Mouse (Mus musculus) neural tube, embryonic 12.5 days (tissue): Measurements from ENCODE around the gene Csf2rb2. TPM values are rescaled to one million over a fixed set of nuclear protein-coding genes. Genes with fewer than 3 reads are reported as not detected.
"Not testable (repeated sequence)": the region's sequence is repeated elsewhere in the genome, so short reads cannot be mapped to it uniquely, and the experiment has no call there.

Source experiments
- ATAC-seq: fragments of 200-750 bp; cut with Nextera tagmentation; 2 replicates; pipeline ENCODE4 v1.8.0; 2017; ENCODE audit warnings: low read depth, mild to moderate bottlenecking, moderate TSS enrichment, moderate library complexity; ENCODE audit not compliant: low FRiP score
- H3K27ac ChIP-seq: fragments of 300-500 bp; sonication (generic); 2 replicates; pipeline ENCODE4 v1.5.1; 2016
- H3K27me3 ChIP-seq: fragments of 300-500 bp; sonication (generic); replicated peaks from 2 replicates; pipeline ENCODE4 v1.6.1; 2016; ENCODE audit warnings: mild to moderate bottlenecking
- H3K36me3 ChIP-seq: fragments of 300-500 bp; sonication (generic); 2 replicates; pipeline ENCODE4 v1.6.1; 2016; ENCODE audit warnings: mild to moderate bottlenecking
- H3K4me1 ChIP-seq: fragments of 300-500 bp; sonication (generic); 2 replicates; pipeline ENCODE4 v1.6.1; 2016
- H3K4me2 ChIP-seq: fragments of 300-500 bp; sonication (generic); replicated peaks from 2 replicates; pipeline ENCODE4 v1.6.1; 2016; ENCODE audit warnings: mild to moderate bottlenecking
- H3K4me3 ChIP-seq: fragments of 300-500 bp; sonication (generic); 2 replicates; pipeline ENCODE4 v1.5.1; 2016
- H3K9ac ChIP-seq: fragments of 300-500 bp; sonication (generic); 2 replicates; pipeline ENCODE4 v1.6.1; 2016; ENCODE audit warnings: mild to moderate bottlenecking
- H3K9me3 ChIP-seq: fragments of 300-500 bp; sonication (generic); 2 replicates; pipeline ENCODE4 v1.6.1; 2016; ENCODE audit warnings: mild to moderate bottlenecking
- WGBS: fragments of 180-500 bp; shearing (Covaris S2); methylation state at CpG from one replicate; pipeline ENCODE4 v1.1.7; 2016; 5-methylcytosine and 5-hydroxymethylcytosine counted together
- polyA plus RNA-seq: library from polyadenylated mRNA; unstranded; fragments of >200 nt; fragmentation: Nextera tagmentation; extraction: Ambion mirVana; gene quantifications from 2 replicates; pipeline ENCODE4 v1.2.1, GENCODE M21; 2016

Csf2rb2 gene
- polyA plus RNA-seq = 0.10 and 0.22 TPM in 2 replicates

DNA sequence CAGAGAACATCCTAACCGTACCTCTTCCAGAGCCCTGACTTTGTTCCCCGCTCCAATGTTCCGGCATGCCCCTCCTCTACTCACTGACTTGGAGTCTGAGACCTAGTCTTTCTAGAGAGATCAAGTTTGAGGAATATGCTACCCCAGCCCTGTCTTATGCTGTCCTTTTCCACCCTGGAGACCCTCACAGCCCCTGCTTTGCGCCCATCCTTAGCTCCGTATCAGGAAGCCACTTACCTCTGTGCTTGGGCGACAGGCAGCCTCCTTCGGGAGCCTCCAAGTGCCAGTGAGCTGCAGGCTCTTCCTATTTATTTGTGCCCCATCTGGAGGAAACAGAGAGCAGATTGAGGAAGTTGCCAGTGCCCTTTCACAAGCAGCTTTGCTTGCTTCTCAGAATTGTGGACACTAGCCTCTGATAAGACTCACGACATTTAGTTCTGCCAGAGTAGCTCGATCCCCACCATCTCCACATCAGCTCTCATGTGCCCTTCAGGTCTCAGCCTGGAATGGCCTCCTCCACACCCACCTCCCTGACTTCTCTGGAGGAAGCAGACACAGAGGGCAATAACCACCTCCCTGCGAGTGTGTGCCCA lies at the start of gene Csf2rb2:
Gene Csf2rb2 (minus strand): TSS at position 381 of the 593 bp plus-strand sequence.
- Histone ChIP-seq H3K27me3 (no peaks in the 10 kb centered on the region), H3K4me3 (no peak within 1 kb of the TSS), H3K4me2 (no peak within 1 kb of the TSS), H3K9ac (no peak within 1 kb of the TSS), H3K36me3 (no peaks in the 10 kb centered on the region), H3K9me3 (no peaks in the 10 kb centered on the region), H3K27ac (no peak within 1 kb of the TSS), H3K4me1 (no peaks in the 10 kb centered on the region)
- no peak for ATAC-seq
- WGBS = 85% methylated on average over 10 of the region's 10 CpGs

DNA sequence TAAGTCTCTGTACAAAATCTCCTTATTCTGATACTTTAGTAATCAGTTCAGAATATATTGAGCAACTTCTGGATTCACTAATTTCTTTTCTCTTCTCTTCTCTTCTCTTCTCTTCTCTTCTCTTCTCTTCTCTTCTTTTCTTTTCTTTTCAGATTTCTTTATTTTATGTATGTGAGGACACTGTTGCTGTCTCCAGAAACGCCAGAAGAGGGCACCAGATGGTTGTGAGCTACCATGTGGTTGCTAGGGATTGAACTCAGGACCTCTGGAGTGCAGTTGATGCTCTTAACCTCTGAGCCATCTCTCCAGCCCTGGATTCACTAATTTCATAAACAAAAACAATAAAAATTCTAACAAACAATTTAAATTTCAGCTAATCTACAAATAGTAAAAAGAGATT lies 49.4 kb upstream of the Csf2rb2 start:
- H3K4me2 ChIP-seq = no peak overlapping the region
- H3K9ac ChIP-seq = no peak overlapping the region
- no peak overlapping the region for H3K27ac ChIP-seq
- WGBS = 4% methylated on average over 1 of the region's 1 CpGs
- no peaks in the 10 kb centered on the region for H3K4me1 ChIP-seq
- H3K4me3 ChIP-seq = no peak overlapping the region
- H3K27me3 ChIP-seq = no peaks in the 10 kb centered on the region
- no peak for ATAC-seq
- H3K36me3 ChIP-seq = no peaks in the 10 kb centered on the region
- no peaks in the 10 kb centered on the region for H3K9me3 ChIP-seq

DNA sequence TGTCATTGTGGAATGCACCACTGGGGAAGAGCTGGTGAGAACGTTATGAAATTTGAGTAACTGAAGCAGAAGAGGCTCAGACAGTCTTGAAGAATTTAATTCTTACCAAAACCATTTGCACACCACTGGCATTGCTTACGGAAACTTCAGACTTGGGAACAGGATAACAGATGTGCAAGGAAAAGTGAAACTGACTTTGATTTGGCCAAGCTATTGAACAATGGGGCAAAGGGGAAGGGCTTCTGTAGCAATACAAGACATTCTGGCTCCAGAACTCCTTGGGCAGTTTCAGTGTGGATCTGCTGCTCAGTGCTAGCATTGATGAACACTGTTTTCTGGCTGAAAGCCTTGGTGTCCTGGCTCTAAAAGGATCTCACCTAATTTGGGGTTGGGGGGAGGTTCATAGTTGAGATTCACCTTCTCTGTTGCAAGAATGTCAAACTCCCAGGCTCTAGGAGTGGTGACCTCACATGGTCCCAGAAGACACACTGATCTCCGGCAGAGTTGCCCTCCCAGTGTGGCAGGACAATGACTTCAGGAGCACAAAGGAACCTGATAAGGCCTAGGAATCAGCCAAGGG lies 46.2 kb upstream of the Csf2rb2 start:
- H3K4me2 ChIP-seq = no peak overlapping the region
- 64% methylated on average over 3 of the region's 3 CpGs for WGBS
- H3K27ac ChIP-seq = no peak overlapping the region
- no peaks in the 10 kb centered on the region for H3K9me3 ChIP-seq
- no peak overlapping the region for H3K4me3 ChIP-seq
- no peaks in the 10 kb centered on the region for H3K36me3 ChIP-seq
- ATAC-seq = no peak
- no peaks in the 10 kb centered on the region for H3K4me1 ChIP-seq
- no peak overlapping the region for H3K9ac ChIP-seq
- H3K27me3 ChIP-seq = no peaks in the 10 kb centered on the region

DNA sequence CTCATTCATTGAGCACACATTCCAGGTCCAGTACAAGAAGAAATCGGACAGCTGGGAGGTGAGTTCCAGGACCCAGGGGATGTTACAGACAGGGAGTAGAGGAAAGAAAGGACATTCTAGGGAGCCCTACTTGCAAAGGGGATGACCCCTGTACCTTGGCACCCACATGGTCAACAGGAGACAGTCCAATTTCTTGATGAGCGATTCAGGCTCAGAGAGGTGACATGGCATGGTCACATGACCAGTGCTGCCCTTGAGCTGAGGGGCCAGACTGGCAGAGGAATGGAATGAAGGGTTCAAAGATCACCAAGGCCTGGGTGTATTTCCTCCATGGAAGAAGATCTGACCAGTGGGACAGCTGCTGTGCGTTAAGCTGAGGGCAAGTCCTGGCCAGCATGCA lies 39.0 kb upstream of the Csf2rb2 start:
- H3K36me3 ChIP-seq = no peaks in the 10 kb centered on the region
- no peaks in the 10 kb centered on the region for H3K27me3 ChIP-seq
- no peak overlapping the region for H3K9ac ChIP-seq
- no peaks in the 10 kb centered on the region for H3K4me1 ChIP-seq
- no peak overlapping the region for H3K27ac ChIP-seq
- 94% methylated on average over 3 of the region's 3 CpGs for WGBS
- H3K4me2 ChIP-seq = no peak overlapping the region
- H3K4me3 ChIP-seq = no peak overlapping the region
- ATAC-seq = no peak
- no peaks in the 10 kb centered on the region for H3K9me3 ChIP-seq

DNA sequence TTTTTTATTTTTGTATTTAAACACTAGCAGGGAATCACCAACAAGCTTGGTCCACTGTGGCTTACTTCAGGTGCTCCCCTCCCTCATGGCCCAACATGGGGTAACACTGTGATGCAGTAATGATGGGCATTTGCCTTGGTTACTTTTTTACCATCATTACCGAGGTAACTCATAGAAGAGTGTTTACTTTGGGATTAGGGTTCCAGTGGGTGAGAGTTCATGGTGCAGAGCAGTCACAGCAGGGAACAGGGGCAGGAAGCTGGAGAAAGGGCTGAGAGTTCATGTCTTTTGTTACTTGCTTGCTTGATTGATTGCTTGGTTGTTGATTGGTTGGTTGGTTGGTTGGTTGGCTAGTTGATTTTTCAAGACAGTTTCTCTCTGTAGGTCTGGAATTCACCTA lies 38.2 kb upstream of the Csf2rb2 start:
- no peaks in the 10 kb centered on the region for H3K36me3 ChIP-seq
- H3K9me3 ChIP-seq = no peaks in the 10 kb centered on the region
- H3K9ac ChIP-seq = no peak overlapping the region
- no peaks in the 10 kb centered on the region for H3K4me1 ChIP-seq
- H3K4me3 ChIP-seq = no peak overlapping the region
- no peaks in the 10 kb centered on the region for H3K27me3 ChIP-seq
- H3K27ac ChIP-seq = no peak overlapping the region
- no peak overlapping the region for H3K4me2 ChIP-seq
- no peak for ATAC-seq
- 11% methylated on average over 1 of the region's 1 CpGs for WGBS

DNA sequence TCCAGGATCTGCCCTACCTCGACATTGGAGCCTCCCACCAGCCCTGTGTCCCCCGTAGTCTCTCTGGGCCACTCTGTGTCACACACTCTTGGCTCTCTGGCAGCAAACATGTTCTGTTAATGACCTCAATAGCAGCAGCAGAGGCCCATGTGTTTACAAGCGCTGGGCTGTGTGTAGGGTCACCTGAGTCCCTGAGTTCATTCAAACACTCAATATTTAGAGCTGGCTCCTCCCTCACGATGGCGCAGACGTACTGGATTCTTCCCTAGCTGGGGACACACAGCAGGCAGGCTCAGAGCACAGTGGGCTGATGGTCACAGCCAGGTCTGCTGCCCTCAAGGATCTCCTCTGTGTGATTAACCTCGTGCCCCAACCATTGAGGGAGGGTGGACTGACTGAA lies 35.4 kb upstream of the Csf2rb2 start:
- WGBS = 66% methylated on average over 7 of the region's 7 CpGs

DNA sequence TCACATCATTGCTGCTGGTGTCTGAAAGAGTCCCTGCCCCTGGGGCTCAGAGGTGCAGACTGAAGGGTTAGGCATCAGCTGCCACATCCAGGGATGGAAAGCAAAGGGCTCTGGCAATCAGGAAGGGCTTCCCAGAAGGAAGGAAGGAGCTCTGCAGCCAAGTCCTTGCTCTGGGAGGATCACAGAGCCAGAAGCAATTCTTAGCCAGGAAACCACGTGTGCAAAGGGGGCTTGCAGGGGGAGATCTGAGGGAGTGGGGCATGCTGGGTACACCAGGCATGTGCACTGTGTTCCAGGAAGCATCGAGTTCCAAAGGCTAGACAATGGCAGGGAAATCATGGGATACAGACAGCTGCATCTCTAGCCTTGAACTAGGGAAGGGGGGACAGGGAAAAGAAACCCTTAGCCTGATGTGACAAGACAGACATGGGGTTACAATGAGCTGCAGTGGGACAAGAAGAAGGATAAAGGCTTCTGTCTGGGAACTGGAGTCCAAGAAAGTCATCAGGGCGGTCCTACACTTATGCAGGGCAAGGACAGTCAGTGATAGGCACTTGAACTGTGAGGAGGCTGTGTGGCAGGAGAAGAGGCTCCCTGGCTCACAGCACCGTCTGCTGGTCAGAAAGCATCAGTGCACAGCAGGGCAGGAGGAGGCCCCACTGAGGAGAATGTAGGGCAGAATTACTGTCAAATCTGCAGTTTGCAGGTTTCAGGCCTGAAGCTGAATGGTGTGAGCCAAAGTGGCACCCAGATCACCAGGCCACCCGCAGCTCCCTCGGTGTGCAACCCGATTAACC lies 34.3 kb upstream of the Csf2rb2 start:
- H3K36me3 ChIP-seq, ATAC-seq, H3K27ac ChIP-seq, H3K27me3 ChIP-seq, H3K4me1 ChIP-seq, H3K4me2 ChIP-seq, H3K9me3 ChIP-seq, H3K9ac ChIP-seq, H3K4me3 ChIP-seq: not testable (repeated sequence)
- WGBS = 35% methylated on average over 7 of the region's 7 CpGs

More for the DNA sequence above, 35.4 kb upstream of the Csf2rb2 start:
- H3K27me3 ChIP-seq, H3K9ac ChIP-seq, ATAC-seq, H3K27ac ChIP-seq, H3K9me3 ChIP-seq, H3K4me2 ChIP-seq, H3K4me1 ChIP-seq, H3K4me3 ChIP-seq, H3K36me3 ChIP-seq: not testable (repeated sequence)

DNA sequence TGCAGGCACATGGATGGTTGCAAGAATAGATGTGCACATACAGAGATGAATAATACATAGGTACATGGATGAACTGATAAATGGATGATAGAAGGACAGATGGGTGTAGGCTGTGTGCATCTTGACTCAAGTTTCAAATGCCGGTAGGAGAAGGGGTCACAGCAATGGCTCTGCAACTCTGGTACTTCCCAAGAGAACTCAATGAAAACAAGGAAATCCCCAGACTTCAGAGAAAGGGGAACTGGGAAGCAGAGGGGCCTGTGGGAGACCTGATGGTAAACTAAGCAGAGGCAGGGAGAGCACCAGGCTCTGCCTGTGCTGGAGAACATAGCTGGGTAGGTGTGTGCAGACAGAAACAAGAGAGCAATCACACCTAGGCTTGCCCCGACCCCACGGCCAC lies 28.9 kb upstream of the Csf2rb2 start:
- H3K4me2 ChIP-seq = no peak overlapping the region
- H3K9me3 ChIP-seq = no peaks in the 10 kb centered on the region
- no peak overlapping the region for H3K4me3 ChIP-seq
- no peak overlapping the region for H3K27ac ChIP-seq
- H3K36me3 ChIP-seq = no peaks in the 10 kb centered on the region
- whole genome bisulfite sequencing = 86% methylated on average over 3 of the region's 3 CpGs
- ATAC-seq = no peak
- no peak overlapping the region for H3K9ac ChIP-seq
- H3K4me1 ChIP-seq = no peaks in the 10 kb centered on the region
- no peaks in the 10 kb centered on the region for H3K27me3 ChIP-seq

DNA sequence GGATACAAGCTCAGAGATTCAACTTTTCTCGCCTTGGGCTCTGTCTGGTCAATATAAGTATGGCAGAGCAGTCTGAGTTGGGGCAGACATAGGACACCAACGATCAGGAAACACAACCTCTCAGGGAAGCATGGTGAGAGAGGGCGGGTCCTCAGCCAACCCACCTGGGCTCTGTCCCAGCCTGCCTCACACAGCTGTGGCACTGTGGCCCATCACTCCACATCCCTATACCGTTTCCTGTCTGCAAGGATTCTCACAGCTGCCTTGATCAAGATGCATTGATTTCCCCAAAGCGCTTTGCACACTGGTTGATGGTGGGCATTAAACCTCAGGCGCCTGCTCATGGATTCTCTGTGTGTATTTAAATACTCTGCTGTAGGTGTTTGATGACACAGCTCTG lies 27.5 kb upstream of the Csf2rb2 start:
- 81% methylated on average over 6 of the region's 6 CpGs for WGBS
- H3K4me3 ChIP-seq = no peak overlapping the region

DNA sequence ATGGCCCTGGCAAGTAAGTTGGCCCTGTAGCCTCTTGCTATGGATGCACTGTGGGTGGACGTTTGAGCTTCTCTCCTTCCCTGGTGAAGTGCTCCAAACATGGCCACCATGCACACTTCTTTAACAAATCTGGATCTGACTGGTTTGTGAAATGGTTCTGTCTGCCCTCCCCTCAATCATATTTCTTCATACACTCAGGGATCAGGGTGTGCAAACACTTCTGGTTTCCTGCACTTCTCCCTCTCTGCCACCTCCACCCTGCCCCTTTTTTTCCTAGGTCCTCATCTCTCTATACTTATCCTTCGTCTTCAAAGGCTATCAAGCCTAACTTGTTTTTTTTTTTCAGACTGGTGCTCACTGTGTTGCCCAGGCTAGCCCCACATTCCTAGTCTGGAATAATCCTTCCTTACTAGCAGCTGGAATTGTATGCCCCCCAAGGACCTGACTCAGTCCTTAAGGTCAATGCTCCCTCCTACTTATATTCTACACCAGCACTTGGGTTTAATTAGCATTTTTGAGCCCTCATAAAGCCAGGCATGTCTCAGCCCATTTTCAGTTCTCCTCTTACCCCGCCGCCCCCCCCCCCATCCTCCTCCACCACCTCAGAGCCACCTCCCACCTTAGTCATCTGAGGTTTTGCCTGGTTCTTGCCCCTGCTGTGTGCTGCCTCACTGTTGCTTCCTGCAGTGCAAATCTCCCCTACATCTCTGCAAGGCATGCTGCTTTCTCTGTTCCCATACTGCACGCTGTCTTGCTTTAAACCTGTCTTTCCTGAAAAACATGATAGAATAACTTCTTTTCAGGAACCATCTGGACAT lies 26.2 kb upstream of the Csf2rb2 start:
- Histone ChIP-seq H3K27ac (no peak overlapping the region), H3K4me3 (no peak overlapping the region), H3K36me3 (no peaks in the 10 kb centered on the region), H3K27me3 (no peaks in the 10 kb centered on the region), H3K4me2 (no peak overlapping the region), H3K9ac (no peak overlapping the region), H3K4me1 (no peaks in the 10 kb centered on the region), H3K9me3 (no peaks in the 10 kb centered on the region)
- ATAC-seq = no peak
- 72% methylated on average over 5 of the region's 5 CpGs for WGBS

More for the DNA sequence above, 27.5 kb upstream of the Csf2rb2 start:
- Histone ChIP-seq H3K27ac (no peak overlapping the region), H3K27me3 (no peaks in the 10 kb centered on the region), H3K4me1 (no peaks in the 10 kb centered on the region), H3K36me3 (no peaks in the 10 kb centered on the region), H3K4me2 (no peak overlapping the region), H3K9me3 (no peaks in the 10 kb centered on the region), H3K9ac (no peak overlapping the region)
- no peak for ATAC-seq

DNA sequence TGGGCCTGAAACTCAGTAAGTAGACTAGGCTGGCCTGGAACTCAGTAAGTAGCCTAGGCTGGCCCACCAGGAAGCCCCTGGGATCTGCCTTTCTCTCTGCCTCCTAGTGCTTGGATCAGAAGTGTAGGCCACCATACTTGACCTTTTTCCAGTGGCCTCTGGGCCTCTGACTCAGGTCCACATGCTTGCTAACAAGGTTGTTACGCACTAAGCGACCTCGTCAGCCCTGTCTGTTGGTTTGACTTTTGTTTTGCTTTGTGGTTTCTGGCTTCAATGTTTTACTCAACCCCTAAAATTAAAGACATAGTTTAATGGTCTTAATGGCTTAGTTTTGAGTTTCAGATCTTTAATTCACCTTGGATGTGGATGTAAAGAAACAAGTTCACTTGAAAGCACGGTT lies 25.2 kb upstream of the Csf2rb2 start:
- Histone ChIP-seq H3K27me3 (no peaks in the 10 kb centered on the region), H3K36me3 (no peaks in the 10 kb centered on the region), H3K4me1 (no peaks in the 10 kb centered on the region), H3K9me3 (no peaks in the 10 kb centered on the region), H3K27ac (no peak overlapping the region), H3K9ac (no peak overlapping the region), H3K4me3 (no peak overlapping the region), H3K4me2 (no peak overlapping the region)
- 88% methylated on average over 4 of the region's 4 CpGs for WGBS
- no peak for ATAC-seq

DNA sequence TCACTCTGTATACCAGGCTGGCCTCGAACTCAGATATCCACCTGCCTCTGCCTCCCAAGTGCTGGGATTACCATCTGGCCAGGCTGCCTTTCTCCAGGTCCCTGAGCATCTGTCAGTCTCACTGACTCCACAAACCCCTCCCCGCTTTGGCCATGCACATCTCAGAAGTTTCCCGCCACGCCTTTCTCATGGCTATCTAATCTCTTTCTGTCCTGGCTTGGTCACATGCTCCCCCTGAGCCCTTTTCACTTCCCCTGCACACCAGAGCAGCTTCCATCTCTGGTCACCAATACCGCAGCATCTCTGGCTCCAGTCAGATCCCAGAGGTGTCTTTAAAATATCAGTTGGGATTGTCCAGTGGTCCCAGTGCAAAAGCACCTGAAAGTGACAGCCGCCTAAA lies 24.5 kb upstream of the Csf2rb2 start:
- 84% methylated on average over 6 of the region's 6 CpGs for WGBS
- not testable (repeated sequence) for ATAC-seq, H3K27ac ChIP-seq, H3K9ac ChIP-seq, H3K4me2 ChIP-seq, H3K36me3 ChIP-seq, H3K27me3 ChIP-seq, H3K4me1 ChIP-seq, H3K9me3 ChIP-seq, H3K4me3 ChIP-seq
